Mouse (Mus musculus): ENCODE results near the gene Zer1. TPM values are rescaled to one million over a fixed set of nuclear protein-coding genes. Genes with fewer than 3 reads are reported as not detected.

The Zer1 gene
- polyA plus RNA-seq, 1 experiment from 2014 or later, result 8.9 TPM

DNA sequence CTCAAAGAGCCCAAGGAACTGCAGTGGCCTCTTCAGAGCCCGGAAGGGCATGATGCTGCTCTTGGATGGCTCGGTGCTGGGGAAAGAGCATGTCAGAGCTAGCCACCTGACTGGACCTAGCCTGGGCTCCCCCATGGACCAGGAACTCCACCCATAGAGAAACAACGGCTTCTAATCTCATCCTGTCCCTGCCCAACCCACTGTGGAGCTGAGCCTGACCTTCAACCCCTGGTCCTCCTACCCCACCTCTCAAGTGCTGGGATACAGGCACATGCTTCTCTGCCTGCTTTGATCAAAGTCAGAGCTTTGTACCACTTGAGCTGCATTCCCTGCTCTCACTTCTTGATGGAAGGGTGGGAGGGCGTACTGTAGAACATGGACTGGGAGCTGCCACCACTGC lies 16.1 kb downstream of the Zer1 start:
- Histone ChIP-seq H3K9ac (no peak overlapping the region), H3K27me3 (ENCODE audit: insufficient read depth, low read length) (no peaks in the 10 kb centered on the region), H3K4me2 (no peak overlapping the region), H3K36me3 (ENCODE audit: insufficient read depth) (peaks cover 67% of the 10 kb centered on the region), H3K9me3 (ENCODE audit: low read depth, low read length) (no peaks in the 10 kb centered on the region), H3K27ac (ENCODE audit: low read depth) (no peak overlapping the region), H3K4me1 (ENCODE audit: insufficient read depth) (no peaks in the 10 kb centered on the region), H3K4me3 (ENCODE audit: low read depth, low read length) (no peak overlapping the region)
- WGBS, result 81% methylated on average over 4 of the region's 4 CpGs
- TF ChIP-seq CTCF (IDR thresholded peaks at IDR 0.05; ENCODE audit: low read depth), result no peak
- ATAC-seq (ENCODE audit: insufficient read depth) (no peak), DNase-seq (no peak)

DNA sequence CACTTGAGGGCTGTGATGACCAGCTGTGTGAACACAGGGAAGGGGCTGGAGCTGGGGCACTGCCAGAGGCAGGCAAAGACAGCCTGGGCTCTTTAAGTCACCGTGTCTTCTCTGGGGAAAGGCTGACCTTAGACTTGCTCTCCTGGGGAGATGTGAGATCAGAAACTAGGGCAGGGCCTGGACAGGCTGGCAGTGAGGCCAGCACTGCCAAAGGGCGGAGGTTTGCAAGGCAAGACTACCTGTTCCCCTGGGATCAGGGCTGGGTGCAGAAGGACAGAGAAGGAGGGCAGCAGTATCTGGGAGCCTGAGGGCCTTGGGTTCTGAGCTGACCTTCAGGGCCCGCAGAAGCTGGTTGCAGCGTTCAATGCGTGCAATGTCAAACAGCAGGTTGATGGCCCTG lies 16.7 kb downstream of the Zer1 start:
- Histone ChIP-seq H3K4me1 (ENCODE audit: insufficient read depth) (no peaks in the 10 kb centered on the region), H3K27me3 (ENCODE audit: insufficient read depth, low read length) (no peaks in the 10 kb centered on the region), H3K9me3 (ENCODE audit: low read depth, low read length) (no peaks in the 10 kb centered on the region), H3K9ac (no peak overlapping the region), H3K36me3 (ENCODE audit: insufficient read depth) (peaks cover 66% of the 10 kb centered on the region), H3K27ac (ENCODE audit: low read depth) (no peak overlapping the region), H3K4me2 (no peak overlapping the region), H3K4me3 (ENCODE audit: low read depth, low read length) (no peak overlapping the region)
- ATAC-seq (ENCODE audit: insufficient read depth) (no peak), DNase-seq (no peak)
- WGBS, result 88% methylated on average over 5 of the region's 5 CpGs
- no peak for TF ChIP-seq CTCF (IDR thresholded peaks at IDR 0.05; ENCODE audit: low read depth)

DNA sequence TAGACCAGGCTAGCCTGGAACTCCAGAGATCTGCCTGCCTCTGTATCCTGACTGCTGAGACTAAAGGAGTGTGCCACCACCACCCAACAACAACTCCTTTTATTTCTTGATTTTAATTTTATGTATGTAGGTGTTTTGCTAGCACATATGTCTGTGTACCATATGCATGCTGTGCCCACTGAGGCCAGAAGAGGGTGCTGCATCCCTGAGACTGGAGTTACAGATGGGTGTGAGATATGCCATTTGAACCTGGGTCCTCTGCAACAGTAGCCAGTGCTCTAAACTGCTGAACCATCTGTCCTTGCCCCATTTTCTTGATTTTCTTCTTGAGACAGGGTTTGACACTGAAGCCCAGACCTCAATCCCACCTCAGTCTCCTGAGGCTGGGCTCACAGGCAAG lies 18.0 kb downstream of the Zer1 start:
- peak; percentile 73 for DNase-seq

DNA sequence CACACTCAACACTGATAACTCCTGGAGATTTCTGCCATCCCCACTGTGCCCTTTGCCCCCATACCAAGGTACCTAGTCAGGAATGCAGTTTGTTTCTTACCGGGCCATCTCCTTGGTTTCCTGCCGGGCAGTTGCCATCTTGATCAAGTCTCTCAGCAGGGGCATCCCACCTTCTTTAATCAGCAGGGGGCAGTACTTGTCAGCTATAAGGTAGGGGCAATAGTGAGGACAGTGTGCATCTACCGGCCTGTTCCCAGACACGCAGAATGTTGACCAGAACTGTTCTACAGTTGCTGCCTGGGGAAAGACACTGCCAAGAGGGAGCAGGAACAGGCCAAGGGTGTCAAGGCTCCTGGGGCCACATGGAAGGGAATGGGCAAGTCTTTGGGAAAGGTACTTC lies 24.2 kb downstream of the Zer1 start:
- Histone ChIP-seq H3K36me3 (ENCODE audit: insufficient read depth) (peaks cover 47% of the 10 kb centered on the region), H3K4me2 (no peak overlapping the region), H3K4me1 (ENCODE audit: insufficient read depth) (0 out of 2 replicates have a peak, but pooled peaks cover under 1% of the 10 kb centered on the region), H3K27me3 (ENCODE audit: insufficient read depth, low read length) (no peaks in the 10 kb centered on the region), H3K4me3 (ENCODE audit: low read depth, low read length) (no peak overlapping the region), H3K9me3 (ENCODE audit: low read depth, low read length) (no peaks in the 10 kb centered on the region), H3K27ac (ENCODE audit: low read depth) (no peak overlapping the region), H3K9ac (no peak overlapping the region)
- DNase-seq (peak; percentile 6), ATAC-seq (ENCODE audit: insufficient read depth) (no peak)
- 61% methylated on average over 4 of the region's 4 CpGs for WGBS
- TF ChIP-seq CTCF (IDR thresholded peaks at IDR 0.05; ENCODE audit: low read depth), result no peak

More for the DNA sequence above, 18.0 kb downstream of the Zer1 start:
- Histone ChIP-seq H3K27me3 (ENCODE audit: insufficient read depth, low read length) (no peaks in the 10 kb centered on the region), H3K36me3 (ENCODE audit: insufficient read depth) (peaks cover 61% of the 10 kb centered on the region), H3K4me2 (no peak overlapping the region), H3K9me3 (ENCODE audit: low read depth, low read length) (no peaks in the 10 kb centered on the region), H3K27ac (ENCODE audit: low read depth) (no peak overlapping the region), H3K9ac (no peak overlapping the region), H3K4me3 (ENCODE audit: low read depth, low read length) (no peak overlapping the region), H3K4me1 (ENCODE audit: insufficient read depth) (no peaks in the 10 kb centered on the region)
- peak; percentile 80 for TF ChIP-seq CTCF (IDR thresholded peaks at IDR 0.05; ENCODE audit: low read depth)
- no peak for ATAC-seq (ENCODE audit: insufficient read depth)

DNA sequence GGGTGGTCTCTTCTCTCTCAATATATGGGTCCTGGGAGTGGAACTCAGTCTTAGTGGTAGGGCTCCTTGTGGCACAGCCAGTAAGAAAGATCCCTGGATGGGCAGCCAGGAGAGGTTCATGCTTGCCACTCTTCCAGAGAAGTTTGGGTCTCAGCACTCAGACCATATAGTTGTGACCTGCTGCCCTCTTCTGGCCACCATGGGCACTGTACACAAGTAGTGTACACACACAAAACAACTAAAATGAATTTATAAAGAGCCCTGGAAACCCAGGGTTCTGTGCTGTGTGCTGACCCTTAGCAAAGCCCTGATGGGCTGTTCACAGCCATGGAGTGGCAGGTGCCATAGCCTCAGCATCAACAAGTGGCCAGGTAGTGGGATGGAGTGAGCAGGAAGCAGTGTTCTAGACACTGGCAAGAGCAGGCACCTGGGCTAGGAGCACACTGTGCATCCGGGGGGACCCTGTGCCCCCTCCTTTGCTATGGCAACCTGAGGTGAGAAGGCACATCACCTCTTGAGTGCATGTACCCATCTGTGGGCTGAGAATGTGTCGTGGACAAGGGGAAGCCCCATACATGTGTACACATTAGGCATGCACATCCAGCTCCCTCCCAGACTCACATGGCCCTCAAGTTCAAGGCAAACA lies 28.4 kb downstream of the Zer1 start:
- Histone ChIP-seq H3K36me3 (ENCODE audit: insufficient read depth) (peaks cover 36% of the 10 kb centered on the region), H3K4me3 (ENCODE audit: low read depth, low read length) (no peak overlapping the region), H3K27ac (ENCODE audit: low read depth) (no peak overlapping the region), H3K4me1 (ENCODE audit: insufficient read depth) (peaks cover 8% of the 10 kb centered on the region; the same call in 1 of the 2 replicates), H3K4me2 (no peak overlapping the region), H3K9me3 (ENCODE audit: low read depth, low read length) (no peaks in the 10 kb centered on the region), H3K9ac (no peak overlapping the region), H3K27me3 (ENCODE audit: insufficient read depth, low read length) (no peaks in the 10 kb centered on the region)
- peak; percentile 76 for TF ChIP-seq CTCF (IDR thresholded peaks at IDR 0.05; ENCODE audit: low read depth)
- peak; percentile 80 for DNase-seq
- no peak for ATAC-seq (ENCODE audit: insufficient read depth)
- 70% methylated on average over 2 of the region's 2 CpGs for WGBS

DNA sequence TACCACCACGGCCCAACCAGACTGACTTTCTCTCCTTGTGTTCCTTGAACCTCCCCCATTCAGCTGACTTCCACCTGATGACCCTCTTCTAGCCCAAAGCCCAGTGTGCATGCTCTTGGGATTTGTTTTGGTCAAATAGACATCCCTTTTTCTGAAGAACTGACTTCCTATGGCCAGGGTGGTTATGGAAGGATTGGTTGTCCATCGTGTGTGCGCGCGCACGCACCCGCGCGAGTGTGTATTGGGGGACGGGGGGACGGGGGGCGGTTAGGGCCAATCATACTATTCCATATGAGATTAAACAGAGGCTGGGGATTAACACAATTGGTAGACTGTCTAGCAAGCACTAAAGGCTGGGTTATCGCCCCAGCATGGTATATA lies 30.2 kb downstream of the Zer1 start:
- H3K4me2 ChIP-seq, result peak overlapping the region; percentile 92
- H3K4me3 ChIP-seq (ENCODE audit: low read depth, low read length), result peak overlapping the region; percentile 69
- H3K36me3 ChIP-seq (ENCODE audit: insufficient read depth), result peaks cover 29% of the 10 kb centered on the region; the same call in 1 of the 2 replicates
- ATAC-seq (ENCODE audit: insufficient read depth), result no peak
- peak; percentile 67 for DNase-seq
- 1% methylated on average over 13 of the region's 13 CpGs for WGBS
- H3K9me3 ChIP-seq (ENCODE audit: low read depth, low read length), result no peaks in the 10 kb centered on the region
- peak overlapping the region; percentile 66 for H3K27ac ChIP-seq (ENCODE audit: low read depth)
- H3K27me3 ChIP-seq (ENCODE audit: insufficient read depth, low read length), result no peaks in the 10 kb centered on the region
- TF ChIP-seq CTCF (IDR thresholded peaks at IDR 0.05; ENCODE audit: low read depth), result no peak
- peak overlapping the region; percentile 69 for H3K9ac ChIP-seq
- peaks cover 8% of the 10 kb centered on the region; the same call in 1 of the 2 replicates for H3K4me1 ChIP-seq (ENCODE audit: insufficient read depth)

DNA sequence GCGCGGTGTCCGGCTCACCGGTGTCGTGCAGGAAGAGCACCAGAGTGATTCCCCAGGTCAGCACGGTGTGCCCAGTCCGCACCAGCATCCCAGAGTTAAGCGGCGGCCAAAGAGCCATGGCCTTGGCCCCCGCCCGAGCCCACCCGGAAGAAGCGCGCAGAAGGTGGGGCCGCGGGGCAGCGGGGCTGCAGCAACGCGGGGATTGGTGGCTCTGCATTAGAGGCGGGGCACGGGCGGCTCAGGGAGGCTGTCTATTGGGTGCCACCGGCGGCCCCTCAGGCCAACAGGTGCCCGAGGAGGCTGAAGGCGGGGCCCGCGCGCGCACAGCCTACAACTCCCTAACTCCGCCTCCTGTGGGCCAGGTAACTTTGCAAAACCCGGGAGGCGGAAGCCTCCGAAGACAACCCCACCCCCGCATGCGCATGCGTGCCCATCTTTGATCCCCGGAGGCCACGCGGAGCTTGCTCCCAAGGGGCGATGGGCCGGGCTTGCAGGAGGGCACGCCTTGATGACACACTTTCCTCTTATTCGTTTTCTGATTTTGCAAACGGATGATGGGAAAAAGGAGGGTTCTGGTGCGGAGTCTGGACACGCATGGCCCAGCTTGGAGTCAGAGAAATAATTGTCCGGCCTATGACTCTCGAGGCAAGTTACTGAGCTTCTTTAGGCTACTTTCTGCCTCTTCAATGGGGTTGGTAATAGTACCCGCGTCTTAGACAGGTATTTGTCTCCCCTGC lies 30.7 kb downstream of the Zer1 start, which contains the start of gene Zdhhc12:
Gene Zdhhc12 (minus strand): TSS at position 178 of the 737 bp plus-strand sequence.
- H3K4me3 ChIP-seq (ENCODE audit: low read depth, low read length), result peak within 1 kb of the TSS; percentile 69
- peaks cover 24% of the 10 kb centered on the region; the same call in 1 of the 2 replicates for H3K36me3 ChIP-seq (ENCODE audit: insufficient read depth)
- TF ChIP-seq CTCF (IDR thresholded peaks at IDR 0.05; ENCODE audit: low read depth), result no peak
- under 1% methylated on average over 51 of the region's 51 CpGs for WGBS
- H3K4me1 ChIP-seq (ENCODE audit: insufficient read depth), result peaks cover 8% of the 10 kb centered on the region; the same call in 1 of the 2 replicates
- peak within 1 kb of the TSS; percentile 92 for H3K4me2 ChIP-seq
- peak; percentile 98 for DNase-seq
- no peaks in the 10 kb centered on the region for H3K27me3 ChIP-seq (ENCODE audit: insufficient read depth, low read length)
- H3K9ac ChIP-seq, result peak within 1 kb of the TSS; percentile 69
- ATAC-seq (ENCODE audit: insufficient read depth), result peak; percentile 96
- no peaks in the 10 kb centered on the region for H3K9me3 ChIP-seq (ENCODE audit: low read depth, low read length)
- H3K27ac ChIP-seq (ENCODE audit: low read depth), result peak within 1 kb of the TSS; percentile 66

Measured in lung, embryonic 14.5 days (tissue).